Mouse (Mus musculus) mouse embryonic stem cell (cell line): ENCODE data around the gene Ptgis.
"Not testable (repeated sequence)": the region's sequence is repeated elsewhere in the genome, so short reads cannot be mapped to it uniquely, and the experiment has no call there.

Source experiments
- in situ Hi-C, 2 experiments: fragments of 300-500 bp; cut with MboI; formaldehyde crosslinking; loops; 1 replicate in 1 of 2; 3 replicates in 1 of 2; pipeline ENCODE4 v1.14.3; 2019 to 2020; ENCODE audit warnings: low sequenced_read_pairs in 2 of 2, low pct_unique_long_range_greater_than_20kb in 1 of 2, mixed read lengths in 1 of 2; ENCODE audit not compliant: unreplicated experiment in 1 of 2

Ptgis gene

GRCm38 (mm10) chr2:167208984-167209383, 31.4 kb downstream of the Ptgis start:
- in situ Hi-C loops, result no loop called here

- in situ Hi-C loops, result no loop called here
These were observed 34.3 kb downstream of the Ptgis start for GRCm38 (mm10) chr2:167205918-167206629.

- in situ Hi-C loops, result not testable (repeated sequence)
These were observed 35.7 kb downstream of the Ptgis start for GRCm38 (mm10) chr2:167204686-167205085.

- in situ Hi-C loops, result no loop called here
These were observed 36.8 kb downstream of the Ptgis start for GRCm38 (mm10) chr2:167203505-167204166.

- in situ Hi-C loops, result no loop called here
These were observed 38.7 kb downstream of the Ptgis start for GRCm38 (mm10) chr2:167201463-167202291.

- in situ Hi-C loops, result loop anchor here in 1 of 2 experiments (5.0 kb wide), 1 partner anchor 87 kb away; no protein-coding TSS in a partner anchor
These were observed 41.6 kb downstream of the Ptgis start for GRCm38 (mm10) chr2:167198660-167199427.

GRCm38 (mm10) chr2:167193361-167193760, 47.0 kb downstream of the Ptgis start:
- in situ Hi-C loops, result no loop called here

- in situ Hi-C loops, result no loop called here
These were observed 50.4 kb downstream of the Ptgis start, which contains the start of gene Kcnb1 for GRCm38 (mm10) chr2:167190076-167190399. Gene Kcnb1, minus strand, starts transcription at chr2:167190155.

- in situ Hi-C loops, result no loop called here
These were observed 50.9 kb downstream of the Ptgis start for GRCm38 (mm10) chr2:167189291-167190075.

GRCm38 (mm10) chr2:167188315-167189207, 51.8 kb downstream of the Ptgis start:
- in situ Hi-C loops, result no loop called here

GRCm38 (mm10) chr2:167187119-167187518, 53.3 kb downstream of the Ptgis start:
- in situ Hi-C loops, result no loop called here

- in situ Hi-C loops, result no loop called here
These were observed 53.9 kb downstream of the Ptgis start for GRCm38 (mm10) chr2:167186544-167186943.

- in situ Hi-C loops, result no loop called here
These were observed 54.4 kb downstream of the Ptgis start for GRCm38 (mm10) chr2:167186003-167186402.

- in situ Hi-C loops, result no loop called here
These were observed 55.0 kb downstream of the Ptgis start for GRCm38 (mm10) chr2:167185432-167185831.

GRCm38 (mm10) chr2:167181662-167182389, 58.6 kb downstream of the Ptgis start:
- in situ Hi-C loops, result no loop called here

- in situ Hi-C loops, result no loop called here
These were observed 59.3 kb downstream of the Ptgis start for GRCm38 (mm10) chr2:167181096-167181495.
